Mouse (Mus musculus) thymus, postnatal 36 days (tissue): ENCODE measurements around the gene Ccno.

Source experiments
- DNase-seq, 2 experiments: peaks; one replicate each; pipeline ENCODE4 v3.0.0; 2022; ENCODE audit warnings: mixed read lengths in 2 of 2

Gene Ccno

GRCm38 (mm10) chr13:113000576-113001318 is 13.1 kb downstream of the Ccno start:
- DNase-seq = no peak

DNA sequence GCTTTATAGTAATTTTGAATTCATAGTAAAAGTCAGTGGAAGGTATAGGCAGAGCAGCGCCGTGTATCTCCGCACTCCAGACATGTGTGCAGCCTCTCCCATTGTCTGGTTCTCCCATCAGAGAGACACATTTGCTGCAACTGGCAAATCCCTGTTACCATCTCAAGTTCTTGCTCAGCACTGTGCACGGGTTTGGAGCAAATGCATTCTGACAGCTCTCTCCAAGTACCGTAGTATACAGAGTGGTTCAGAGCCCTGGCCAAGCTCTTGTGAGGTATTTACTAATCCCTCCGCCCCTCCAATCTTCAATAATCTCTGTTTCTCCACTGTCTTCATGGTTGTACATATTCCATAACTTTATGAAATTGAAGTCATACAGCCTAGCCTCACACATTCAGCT is 25.1 kb downstream of the Ccno start:
- no peak for DNase-seq

DNA sequence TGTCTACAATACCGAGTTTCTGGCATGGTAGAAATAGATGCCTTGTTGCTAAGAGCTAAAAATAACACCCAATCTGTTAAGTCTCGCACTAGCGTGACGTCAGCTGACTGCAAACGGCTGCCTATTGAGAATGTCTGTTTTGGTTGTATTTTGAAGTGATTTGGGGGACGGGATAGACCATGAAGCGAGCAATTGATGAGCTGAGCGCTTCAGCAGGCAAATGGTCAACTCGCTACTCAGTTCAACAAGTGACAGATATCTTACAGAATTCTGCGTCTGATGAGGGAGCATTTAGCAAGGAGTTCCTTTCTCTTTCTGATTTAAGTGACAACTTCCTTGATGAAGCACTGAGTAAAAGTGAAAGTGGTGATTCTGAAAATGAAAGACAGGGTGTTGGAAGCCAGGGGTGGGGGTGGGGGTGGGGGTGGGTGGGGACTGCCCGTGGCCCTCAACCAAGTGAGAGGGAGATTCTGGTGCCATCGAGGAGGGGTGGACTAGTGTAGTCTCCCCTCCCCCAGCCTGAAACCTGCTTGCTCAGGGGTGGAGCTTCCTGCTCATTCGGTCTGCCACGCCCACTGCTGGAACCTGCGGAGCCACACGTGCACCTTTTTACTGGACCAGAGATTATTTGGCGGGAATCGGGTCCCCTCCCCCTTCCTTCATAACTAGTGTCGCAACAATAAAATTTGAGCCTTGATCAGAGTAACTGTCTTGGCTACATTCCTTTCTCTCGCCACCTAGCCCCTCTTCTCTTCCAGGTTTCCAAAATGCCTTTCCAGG is 25.8 kb downstream of the Ccno start:
- DNase-seq = peak in 1 of 2 experiments; percentile 41

- DNase-seq = no peak
Measured at GRCm38 (mm10) chr13:113021521-113021920, 33.9 kb downstream of the Ccno start.

DNA sequence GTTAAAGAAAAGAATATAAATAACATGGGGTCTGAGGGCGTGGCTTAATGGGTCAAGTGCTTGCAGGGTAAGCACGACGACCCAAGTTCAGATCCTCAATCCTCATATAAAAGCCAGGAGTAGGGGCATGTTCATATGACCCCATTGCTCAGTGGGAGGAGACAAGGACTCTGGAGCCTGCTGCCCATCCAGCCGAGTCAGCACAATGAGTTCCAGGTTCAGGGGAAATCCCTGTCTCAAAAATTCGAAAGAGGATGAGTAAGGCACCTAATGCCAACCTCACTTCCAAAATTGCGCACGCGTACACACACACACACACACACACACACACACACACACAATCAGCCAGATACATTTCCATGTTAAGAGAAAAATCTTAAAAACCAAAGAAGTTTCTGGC is 34.9 kb downstream of the Ccno start:
- DNase-seq = no peak

- DNase-seq = peak; percentile 48 to 67
Measured at GRCm38 (mm10) chr13:113023274-113024143, 35.9 kb downstream of the Ccno start.

DNA sequence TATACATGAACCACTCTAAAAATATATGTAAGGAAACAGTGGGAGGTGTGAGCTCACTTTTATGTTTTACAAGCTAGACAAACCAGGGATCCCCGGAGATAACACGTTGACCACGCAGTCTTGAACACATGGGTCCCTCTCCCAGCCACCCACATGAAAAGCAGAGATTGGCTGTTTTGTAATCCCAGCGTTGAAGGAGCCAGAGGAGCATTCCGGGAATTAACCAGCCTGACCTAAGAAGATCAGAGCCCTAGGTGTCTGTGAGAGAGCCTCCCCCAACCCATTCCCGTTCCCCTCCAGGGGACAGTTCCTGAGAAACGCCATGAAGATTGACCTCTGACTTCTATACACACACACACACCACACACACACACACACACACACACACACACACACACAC is 43.7 kb downstream of the Ccno start:
- DNase-seq = no peak

- peak; percentile 34 to 64 for DNase-seq
Measured at GRCm38 (mm10) chr13:113031792-113032571, 44.4 kb downstream of the Ccno start.

DNA sequence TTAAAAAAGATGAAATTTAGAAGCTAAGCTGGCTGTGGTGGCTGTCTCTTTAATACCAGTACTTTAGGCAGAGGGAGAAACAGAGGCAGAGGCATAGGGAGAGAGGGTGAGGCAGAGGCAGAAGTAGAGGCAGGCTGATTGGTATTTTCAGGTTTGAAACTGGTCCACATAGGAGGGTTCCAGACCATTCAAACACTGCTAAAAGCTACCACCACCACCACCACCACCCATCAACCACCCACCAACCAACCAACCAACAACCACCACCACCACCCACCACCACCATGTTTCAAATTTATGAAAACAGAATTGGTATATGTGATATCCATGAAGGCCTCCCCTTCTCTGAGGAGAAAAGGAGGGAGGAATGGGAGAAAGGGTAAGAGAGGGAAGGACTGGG is 45.2 kb downstream of the Ccno start:
- no peak for DNase-seq

DNA sequence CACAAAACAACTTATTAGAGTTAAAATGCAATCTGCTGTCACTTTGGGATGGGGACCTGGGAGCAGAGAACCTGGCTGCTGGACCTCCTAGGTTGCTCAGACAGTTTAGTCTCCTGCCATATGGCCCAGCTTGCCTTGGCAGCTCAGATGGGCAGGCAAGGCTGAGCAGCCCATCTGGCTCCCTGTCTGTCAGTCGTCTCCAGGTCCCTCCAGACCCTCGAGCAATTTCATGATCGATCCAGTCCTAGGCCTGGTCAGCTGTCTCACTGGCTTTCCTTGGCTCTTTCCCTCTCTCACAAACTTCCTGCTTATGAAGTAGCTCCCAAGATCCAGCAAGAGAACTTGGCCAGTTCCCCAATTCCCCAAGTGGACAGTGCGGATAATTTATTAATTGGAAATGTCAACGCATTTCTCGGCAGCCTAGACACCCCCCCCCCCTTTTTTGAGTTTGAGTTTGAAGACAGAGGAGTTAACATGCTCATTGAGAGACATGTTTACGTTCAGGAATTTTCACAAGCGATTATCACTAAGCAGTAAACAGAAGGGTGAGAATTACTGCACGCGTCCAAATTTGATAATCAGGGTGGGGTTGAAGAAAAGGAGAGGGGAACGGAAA is 46.8 kb downstream of the Ccno start:
- no peak for DNase-seq

- DNase-seq = peak; percentile 78 to 88
Measured at GRCm38 (mm10) chr13:113034950-113035421, 47.4 kb downstream of the Ccno start, which contains the start of gene Cdc20b. Cdc20b (plus strand) TSS chr13:113035111.

- DNase-seq = peak; percentile 53 to 61
Measured at GRCm38 (mm10) chr13:113035852-113036251, 48.2 kb downstream of the Ccno start.
